Mouse (Mus musculus): ENCODE measurements around the gene Rec114.

Rec114 gene

GRCm38 (mm10) chr9:58743702-58744248 lies at the start of gene Rec114:
Gene Rec114 (minus strand): TSS chr9:58743964.
- no peak for DNase-seq (ENCODE audit: low spot score in 2 of 2)

- DNase-seq (ENCODE audit: low spot score in 2 of 2): no peak
Observed at GRCm38 (mm10) chr9:58789476-58789875, 45.7 kb upstream of the Rec114 start.

GRCm38 (mm10) chr9:58775363-58775762 lies 31.6 kb upstream of the Rec114 start:
- DNase-seq (ENCODE audit: low spot score in 2 of 2): no peak

- DNase-seq (ENCODE audit: low spot score in 2 of 2): no peak
Observed at GRCm38 (mm10) chr9:58774761-58775160, 31.0 kb upstream of the Rec114 start.

GRCm38 (mm10) chr9:58769943-58770342 lies 26.2 kb upstream of the Rec114 start:
- no peak for DNase-seq (ENCODE audit: low spot score in 2 of 2)

GRCm38 (mm10) chr9:58766959-58767955 lies 23.5 kb upstream of the Rec114 start:
- no peak for DNase-seq (ENCODE audit: low spot score in 2 of 2)

- no peak for DNase-seq (ENCODE audit: low spot score in 2 of 2)
Observed at GRCm38 (mm10) chr9:58764354-58764753, 20.6 kb upstream of the Rec114 start.

GRCm38 (mm10) chr9:58763114-58763513 lies 19.4 kb upstream of the Rec114 start:
- no peak for DNase-seq (ENCODE audit: low spot score in 2 of 2)

- no peak for DNase-seq (ENCODE audit: low spot score in 2 of 2)
Observed at GRCm38 (mm10) chr9:58762086-58762485, 18.3 kb upstream of the Rec114 start.

- DNase-seq (ENCODE audit: low spot score in 2 of 2): no peak
Observed at GRCm38 (mm10) chr9:58758754-58759153, 15.0 kb upstream of the Rec114 start.

GRCm38 (mm10) chr9:58756371-58757132 lies 12.8 kb upstream of the Rec114 start:
- DNase-seq (ENCODE audit: low spot score in 2 of 2): no peak

GRCm38 (mm10) chr9:58753606-58754005 lies 9.8 kb upstream of the Rec114 start:
- no peak for DNase-seq (ENCODE audit: low spot score in 2 of 2)

GRCm38 (mm10) chr9:58748142-58748541 lies 4.4 kb upstream of the Rec114 start:
- no peak for DNase-seq (ENCODE audit: low spot score in 2 of 2)

- DNase-seq (ENCODE audit: low spot score in 2 of 2): no peak
Observed at GRCm38 (mm10) chr9:58747328-58747755, 3.6 kb upstream of the Rec114 start.

GRCm38 (mm10) chr9:58742692-58743091 lies 1.1 kb downstream of the Rec114 start:
- no peak for DNase-seq (ENCODE audit: low spot score in 2 of 2)

GRCm38 (mm10) chr9:58741369-58741768 lies 2.4 kb downstream of the Rec114 start:
- no peak for DNase-seq (ENCODE audit: low spot score in 2 of 2)

GRCm38 (mm10) chr9:58739791-58740190 lies 4.0 kb downstream of the Rec114 start:
- DNase-seq (ENCODE audit: low spot score in 2 of 2): no peak

- no peak for DNase-seq (ENCODE audit: low spot score in 2 of 2)
Observed at GRCm38 (mm10) chr9:58723165-58723564, 20.6 kb downstream of the Rec114 start.

GRCm38 (mm10) chr9:58722151-58722550 lies 21.6 kb downstream of the Rec114 start:
- DNase-seq (ENCODE audit: low spot score in 2 of 2): no peak

- no peak for DNase-seq (ENCODE audit: low spot score in 2 of 2)
Observed at GRCm38 (mm10) chr9:58721021-58721420, 22.7 kb downstream of the Rec114 start.

GRCm38 (mm10) chr9:58720167-58720566 lies 23.6 kb downstream of the Rec114 start:
- DNase-seq (ENCODE audit: low spot score in 2 of 2): no peak

- no peak for DNase-seq (ENCODE audit: low spot score in 2 of 2)
Observed at GRCm38 (mm10) chr9:58719471-58719870, 24.3 kb downstream of the Rec114 start.
